Mouse (Mus musculus): ENCODE results near the gene Gm8232. TPM values are rescaled to one million over a fixed set of nuclear protein-coding genes. Genes with fewer than 3 reads are reported as not detected.
"Not testable (repeated sequence)": the region's sequence is repeated elsewhere in the genome, so short reads cannot be mapped to it uniquely, and the experiment has no call there.

The Gm8232 gene
- not detected in 2 replicates for polyA plus RNA-seq (2015; fragmentation: Nextera tagmentation; extraction: Ambion mirVana)

DNA sequence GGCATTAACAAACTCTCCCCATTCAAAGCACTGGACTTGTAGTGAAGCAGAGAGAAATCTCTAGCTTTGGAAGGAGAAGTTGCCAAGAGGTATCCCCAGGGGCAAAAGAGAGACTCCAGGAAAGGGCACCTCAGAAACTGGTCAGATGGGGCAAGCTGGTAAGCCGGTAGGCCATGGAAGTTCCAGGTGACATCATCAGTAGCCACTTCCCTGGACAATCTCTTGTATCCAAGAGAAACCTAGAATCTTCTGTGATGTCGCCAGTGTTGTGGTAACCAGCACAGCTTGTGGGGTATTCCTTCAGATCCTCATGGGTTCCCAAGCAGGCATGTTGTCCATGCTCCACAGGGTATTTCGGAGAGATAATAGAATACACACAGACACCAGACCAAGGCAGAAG is at the start of gene Gm8232:
TSS of gene Gm8232 (plus strand) at position 301 of the 400 bp plus-strand sequence.
- ATAC-seq; H3K4me2 ChIP-seq (replicated peaks; ENCODE audit: low read depth, low read length): not testable (repeated sequence)
- 78% methylated on average over 2 of the region's 3 CpGs for WGBS

DNA sequence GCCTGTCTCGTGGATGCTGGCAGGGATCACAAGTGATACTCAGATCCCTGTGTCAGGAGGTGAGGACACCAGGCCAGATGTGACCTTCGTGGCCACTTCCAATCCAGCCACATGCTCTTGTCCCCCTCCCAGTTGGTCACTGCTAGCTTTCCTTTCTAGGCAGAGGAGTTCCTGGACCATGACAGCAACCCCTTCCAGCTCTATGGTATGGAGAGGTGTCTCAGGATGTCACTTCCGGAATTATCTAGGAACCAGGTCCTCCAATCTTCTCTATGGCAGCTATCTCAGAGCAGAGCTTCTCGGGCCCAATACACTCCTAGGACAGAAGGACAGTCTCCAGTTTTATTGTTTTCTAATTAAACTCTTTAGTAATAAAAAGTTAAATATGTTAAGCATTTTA is 49.2 kb upstream of the Gm8232 start:
- not testable (repeated sequence) for H3K4me3 ChIP-seq (ENCODE audit: low read depth, low read length); H3K4me1 ChIP-seq (ENCODE audit: insufficient read depth, low read depth, low read length); H3K9ac ChIP-seq (replicated peaks; ENCODE audit: low read depth); DNase-seq (ENCODE audit: low spot score); ATAC-seq; H3K9me3 ChIP-seq (ENCODE audit: low read length); H3K27me3 ChIP-seq (replicated peaks; ENCODE audit: insufficient read depth, low read length); H3K4me2 ChIP-seq (replicated peaks; ENCODE audit: low read depth, low read length); H3K27ac ChIP-seq (ENCODE audit: low read length); H3K36me3 ChIP-seq (ENCODE audit: insufficient read depth, low read length)
- WGBS, result 61% methylated on average over 3 of the region's 4 CpGs

More for the DNA sequence above, at the start of gene Gm8232:
- H3K9me3 ChIP-seq (ENCODE audit: low read length); H3K4me3 ChIP-seq (ENCODE audit: low read depth, low read length); H3K4me1 ChIP-seq (ENCODE audit: insufficient read depth, low read depth, low read length); H3K36me3 ChIP-seq (ENCODE audit: insufficient read depth, low read length); H3K27ac ChIP-seq (ENCODE audit: low read length); DNase-seq (ENCODE audit: low spot score); H3K9ac ChIP-seq (replicated peaks; ENCODE audit: low read depth); H3K27me3 ChIP-seq (replicated peaks; ENCODE audit: insufficient read depth, low read length): not testable (repeated sequence)

DNA sequence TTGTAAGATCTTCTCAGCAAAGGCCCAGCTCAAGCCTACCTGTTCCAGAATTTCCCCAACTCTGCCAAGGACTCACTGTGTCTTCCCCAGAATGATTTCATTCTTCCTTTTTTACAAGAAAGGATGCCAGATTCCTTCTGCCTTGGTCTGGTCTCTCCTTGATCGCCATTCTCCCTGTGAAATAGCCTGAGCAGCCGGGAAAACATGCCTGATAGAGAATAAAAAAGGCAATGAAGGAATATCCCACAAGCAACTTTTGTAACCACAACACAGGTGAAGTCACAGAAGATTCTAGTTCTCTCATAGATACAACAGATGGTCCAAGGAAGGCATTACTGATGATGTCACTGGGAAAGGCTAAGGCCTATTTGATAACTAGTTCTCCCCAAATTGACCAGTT is 22.8 kb upstream of the Gm8232 start, which contains the start of gene Gm3371:
TSS of gene Gm3371 (minus strand) at position 101 of the 400 bp plus-strand sequence.
- H3K9ac ChIP-seq (replicated peaks; ENCODE audit: low read depth); H3K27me3 ChIP-seq (replicated peaks; ENCODE audit: insufficient read depth, low read length); H3K4me2 ChIP-seq (replicated peaks; ENCODE audit: low read depth, low read length); ATAC-seq; DNase-seq (ENCODE audit: low spot score); H3K4me1 ChIP-seq (ENCODE audit: insufficient read depth, low read depth, low read length); H3K9me3 ChIP-seq (ENCODE audit: low read length); H3K36me3 ChIP-seq (ENCODE audit: insufficient read depth, low read length); H3K4me3 ChIP-seq (ENCODE audit: low read depth, low read length); H3K27ac ChIP-seq (ENCODE audit: low read length): not testable (repeated sequence)
- no CpG with 5 or more reads among the region's 2 CpGs for WGBS

Other genes with a start within 250 kb of the Gm8232 start
- gene Gm8212, start 236.0 kb upstream of the Gm8232 start, polyA plus RNA-seq (2015; fragmentation: Nextera tagmentation; extraction: Ambion mirVana), result not detected in 2 replicates
- not detected in 2 replicates for gene 4930503E14Rik, start 220.4 kb upstream of the Gm8232 start, polyA plus RNA-seq (2015; fragmentation: Nextera tagmentation; extraction: Ambion mirVana)
- gene Gm8220, start 148.1 kb upstream of the Gm8232 start, polyA plus RNA-seq (2015; fragmentation: Nextera tagmentation; extraction: Ambion mirVana), result not detected in 2 replicates
- not detected in 2 replicates for gene Gm5930, start 95.1 kb upstream of the Gm8232 start, polyA plus RNA-seq (2015; fragmentation: Nextera tagmentation; extraction: Ambion mirVana)
- gene Gm8229, start 68.3 kb upstream of the Gm8232 start, polyA plus RNA-seq (2015; fragmentation: Nextera tagmentation; extraction: Ambion mirVana), result not detected in 2 replicates
- gene Gm3371, start 22.9 kb upstream of the Gm8232 start, polyA plus RNA-seq (2015; fragmentation: Nextera tagmentation; extraction: Ambion mirVana), result not detected in 2 replicates
- not detected in 2 replicates for gene BC061237, start 58.8 kb downstream of the Gm8232 start, polyA plus RNA-seq (2015; fragmentation: Nextera tagmentation; extraction: Ambion mirVana)
- gene Gm17093, start 84.6 kb downstream of the Gm8232 start, polyA plus RNA-seq (2015; fragmentation: Nextera tagmentation; extraction: Ambion mirVana), result not detected in 2 replicates
- not detected in 2 replicates for gene Gm8247, start 149.5 kb downstream of the Gm8232 start, polyA plus RNA-seq (2015; fragmentation: Nextera tagmentation; extraction: Ambion mirVana)
- not detected in 2 replicates for gene Gm5624, start 194.3 kb downstream of the Gm8232 start, polyA plus RNA-seq (2015; fragmentation: Nextera tagmentation; extraction: Ambion mirVana)

Data from lung, postnatal 0 days (tissue).